Mouse (Mus musculus) liver, adult 2 months (tissue): ENCODE measurements around the gene Samd11.

Source experiments
- CTCF ChIP-seq: fragments of 200-500 bp; IDR thresholded peaks from 2 replicates; pipeline ENCODE4 v1.5.1; 2011; ENCODE audit warnings: low read depth, low read length, control low read depth
- POLR2A ChIP-seq: fragments of 200-500 bp; IDR thresholded peaks from 2 replicates; pipeline ENCODE4 v1.6.1; 2011; ENCODE audit warnings: low read length, control low read depth; ENCODE audit not compliant: insufficient read depth; ENCODE audit errors: extremely low read depth

DNA sequence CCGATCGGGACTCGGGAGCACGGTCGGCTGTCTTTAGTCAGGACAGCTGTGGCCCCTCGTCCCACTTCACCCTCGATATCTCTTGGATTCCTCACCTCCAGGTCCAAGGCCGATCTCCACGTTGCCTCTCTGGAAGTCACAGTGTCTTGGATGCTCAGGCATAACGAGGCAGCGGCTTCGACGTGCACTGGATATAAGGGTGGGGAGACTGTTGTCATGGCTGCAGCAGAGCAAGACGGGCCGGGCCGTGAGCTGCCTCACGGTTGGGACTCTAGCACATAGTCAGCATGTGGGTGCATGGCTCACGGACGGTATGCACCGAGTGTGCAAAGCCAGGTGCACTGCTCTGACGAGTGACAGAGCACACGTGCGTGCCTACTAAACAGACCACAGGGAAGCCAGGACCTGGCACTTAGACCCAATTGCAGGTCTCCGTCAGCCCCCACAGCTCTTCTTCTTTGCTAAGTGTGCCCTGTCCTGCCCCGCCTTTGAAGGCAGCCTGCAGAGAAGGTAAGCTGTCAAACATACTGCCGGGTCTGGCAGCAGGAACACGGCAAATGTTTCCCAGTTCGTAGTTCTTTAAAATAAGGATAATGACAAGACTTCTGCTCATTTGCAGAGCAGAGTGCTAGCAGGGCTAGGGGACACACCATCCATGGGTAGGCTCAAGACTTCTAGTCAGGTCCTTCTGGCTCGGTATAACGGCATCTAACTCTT is 938 bp downstream of the Samd11 start:
- no peak for TF ChIP-seq CTCF
- no peak for TF ChIP-seq POLR2A
